Mouse (Mus musculus) adipocyte (in vitro differentiated cells): ENCODE measurements around the gene Lpcat2.
"Not testable (repeated sequence)": the region's sequence is repeated elsewhere in the genome, so short reads cannot be mapped to it uniquely, and the experiment has no call there.

Experiments
- DNase-seq: peaks from one replicate; pipeline ENCODE4 v3.0.0-alpha.2; 2016; ENCODE audit warnings: low spot score

Lpcat2 gene

DNA sequence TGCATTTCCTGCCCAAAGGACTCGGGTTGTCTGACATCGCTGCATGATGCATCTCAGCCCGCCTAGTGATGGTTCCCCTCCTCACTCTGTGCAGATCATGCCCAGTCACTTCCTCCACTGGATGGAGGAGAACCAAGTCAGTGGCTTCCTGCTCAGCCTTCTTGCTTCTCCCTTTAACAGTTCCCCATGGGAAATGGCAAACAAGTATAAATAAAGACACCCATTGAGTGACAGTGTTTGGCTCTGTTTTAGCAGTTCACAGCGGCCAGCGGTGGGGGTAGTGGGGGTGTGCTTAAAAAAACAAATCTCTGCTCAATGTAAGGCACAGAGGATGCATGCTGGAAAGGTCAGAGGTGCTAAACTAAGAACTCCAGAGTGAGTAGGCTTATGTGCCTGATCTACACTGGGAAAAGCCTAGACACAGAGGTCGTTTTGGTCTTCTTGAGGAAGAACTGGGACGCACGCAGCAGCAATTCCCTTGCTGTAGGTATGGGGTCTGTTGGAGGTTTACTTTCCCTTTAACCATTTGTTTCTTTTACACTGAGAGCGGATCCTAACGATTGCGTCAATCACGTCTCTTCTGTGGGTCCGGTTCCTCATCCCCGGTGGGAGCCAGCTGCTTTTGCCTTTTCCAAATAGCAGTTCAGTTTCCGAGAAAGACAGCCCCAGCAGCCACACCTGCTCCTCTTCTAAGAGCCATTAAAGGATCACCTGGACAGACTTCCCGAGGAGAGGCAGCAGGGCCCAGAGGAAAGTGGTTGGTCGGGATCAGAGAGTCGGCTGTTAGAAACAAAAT, 1.8 kb upstream of the Lpcat2 start:
- no peak for DNase-seq

DNA sequence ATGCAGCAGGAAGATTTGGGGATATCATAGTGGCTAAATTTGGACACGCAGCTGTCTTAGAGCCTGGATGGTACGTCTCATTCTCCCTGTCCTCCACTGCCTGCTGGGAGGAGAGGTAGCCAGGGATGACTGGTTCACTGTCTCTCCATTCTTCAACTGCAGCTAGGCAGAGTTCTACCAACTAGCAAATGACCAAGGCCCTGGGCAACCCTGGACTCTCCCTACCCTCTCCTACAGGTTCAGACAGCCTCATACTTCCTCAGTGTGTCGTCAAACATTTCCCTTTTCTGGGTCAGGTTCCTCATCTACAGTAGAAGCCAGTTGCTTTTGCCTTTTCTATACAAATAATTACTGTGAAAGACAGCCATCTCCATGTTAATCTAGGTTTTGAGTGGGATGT, 466 bp upstream of the Lpcat2 start:
- no peak for DNase-seq

DNA sequence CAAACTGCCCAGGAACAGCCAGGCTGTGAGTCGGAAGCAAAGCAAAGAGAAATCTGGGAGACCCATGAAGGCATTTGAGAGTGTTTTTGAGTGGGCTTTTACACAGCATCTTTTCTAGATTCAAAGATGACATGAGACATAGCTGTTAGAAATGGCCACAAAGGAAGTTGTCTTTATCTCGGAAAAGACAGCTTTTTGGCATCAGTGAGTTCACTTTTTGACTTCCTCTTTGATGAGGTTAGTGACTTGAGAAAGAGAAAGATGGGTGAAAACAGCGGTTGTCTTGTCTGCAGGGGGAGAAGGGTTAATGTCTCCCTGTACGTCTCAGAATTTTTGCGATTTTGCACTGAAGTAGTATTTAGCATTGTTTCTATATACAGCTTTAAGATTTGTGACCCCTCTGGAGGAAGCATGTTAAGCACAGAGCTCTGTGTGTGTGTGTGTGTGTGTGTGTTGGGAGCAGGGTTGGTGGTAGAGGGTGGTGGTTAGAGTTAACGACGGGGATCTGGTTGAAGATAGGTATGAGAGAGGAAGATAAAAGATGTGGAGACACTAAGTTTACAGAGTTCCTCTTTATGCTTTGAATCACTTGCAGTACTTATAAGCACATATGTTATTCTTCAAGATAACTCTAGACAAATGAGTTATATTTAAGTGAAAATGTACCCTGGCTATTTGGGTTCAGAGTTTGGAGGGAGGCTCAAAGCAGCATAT, 1.3 kb downstream of the Lpcat2 start:
- DNase-seq, result no peak

DNA sequence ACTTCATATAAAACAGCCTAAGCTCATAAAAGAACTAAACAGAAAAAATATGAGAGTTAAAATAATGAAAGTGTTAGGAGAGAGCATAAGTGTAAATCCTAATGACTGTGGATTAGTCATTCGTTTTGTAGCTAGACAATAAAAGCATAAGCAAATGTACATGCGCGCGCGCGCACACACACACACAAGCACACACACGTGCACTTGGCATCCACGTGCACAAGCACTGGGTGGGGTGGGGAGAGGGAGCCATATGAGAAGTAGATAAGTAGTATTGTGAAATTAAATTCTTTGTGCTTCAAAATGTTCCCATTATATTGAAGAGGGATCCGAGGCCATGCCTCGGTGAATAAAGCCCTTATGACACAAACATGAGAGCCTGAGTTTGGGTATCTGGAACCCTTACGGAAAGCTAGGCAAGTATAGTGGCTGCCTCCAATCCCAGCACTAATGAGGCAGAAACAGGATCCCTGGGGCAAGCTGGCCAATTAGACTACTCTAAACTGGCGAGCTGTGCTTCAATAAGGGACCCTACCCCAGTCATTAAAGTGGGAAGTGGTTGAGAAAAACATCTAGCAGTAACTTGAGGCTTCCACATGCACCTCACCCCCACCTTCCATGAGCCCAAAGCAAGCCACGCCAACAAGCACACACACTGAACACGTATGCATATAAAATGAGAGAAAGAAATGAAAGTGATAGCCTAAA, 3.5 kb downstream of the Lpcat2 start:
- no peak for DNase-seq

DNA sequence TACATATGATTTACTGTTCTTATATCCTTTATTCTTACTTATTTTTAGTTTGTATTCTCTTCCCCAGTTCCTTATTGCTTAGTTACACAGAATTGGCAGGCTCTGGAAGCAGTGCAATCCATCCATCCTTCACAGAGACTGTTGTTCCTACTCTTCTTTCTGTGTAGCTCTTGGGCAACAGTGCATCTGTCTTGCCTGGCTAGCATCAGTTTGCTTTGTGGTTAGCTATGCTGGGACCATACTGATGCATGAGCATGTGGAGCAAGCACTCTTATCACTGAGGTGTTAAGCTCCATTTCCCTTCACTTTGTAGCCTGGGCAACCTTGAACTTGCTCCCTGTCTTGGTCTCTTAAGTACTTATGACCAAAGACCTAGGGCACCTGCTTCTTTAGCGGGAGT, 6.8 kb downstream of the Lpcat2 start:
- peak; percentile 48 for DNase-seq

DNA sequence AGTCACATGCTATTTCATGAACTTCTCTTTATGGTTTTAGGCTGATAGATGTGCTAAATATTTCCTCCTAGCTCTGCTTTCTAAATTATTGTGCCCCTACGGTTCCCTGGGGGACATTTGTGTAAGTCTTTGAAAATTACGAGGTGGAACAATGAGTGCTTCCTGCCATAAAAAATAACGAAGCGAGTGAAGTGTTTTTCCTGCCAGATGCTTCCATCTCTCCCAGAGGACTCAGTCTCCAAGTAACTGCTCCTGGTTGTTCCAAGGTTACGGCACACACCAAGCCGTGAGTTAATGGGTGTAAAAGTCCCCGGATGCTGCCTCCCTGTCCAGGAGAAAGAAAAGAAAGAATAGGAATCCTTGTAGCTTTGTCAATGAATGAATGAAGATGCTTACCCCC, 15.1 kb downstream of the Lpcat2 start:
- DNase-seq, result no peak

DNA sequence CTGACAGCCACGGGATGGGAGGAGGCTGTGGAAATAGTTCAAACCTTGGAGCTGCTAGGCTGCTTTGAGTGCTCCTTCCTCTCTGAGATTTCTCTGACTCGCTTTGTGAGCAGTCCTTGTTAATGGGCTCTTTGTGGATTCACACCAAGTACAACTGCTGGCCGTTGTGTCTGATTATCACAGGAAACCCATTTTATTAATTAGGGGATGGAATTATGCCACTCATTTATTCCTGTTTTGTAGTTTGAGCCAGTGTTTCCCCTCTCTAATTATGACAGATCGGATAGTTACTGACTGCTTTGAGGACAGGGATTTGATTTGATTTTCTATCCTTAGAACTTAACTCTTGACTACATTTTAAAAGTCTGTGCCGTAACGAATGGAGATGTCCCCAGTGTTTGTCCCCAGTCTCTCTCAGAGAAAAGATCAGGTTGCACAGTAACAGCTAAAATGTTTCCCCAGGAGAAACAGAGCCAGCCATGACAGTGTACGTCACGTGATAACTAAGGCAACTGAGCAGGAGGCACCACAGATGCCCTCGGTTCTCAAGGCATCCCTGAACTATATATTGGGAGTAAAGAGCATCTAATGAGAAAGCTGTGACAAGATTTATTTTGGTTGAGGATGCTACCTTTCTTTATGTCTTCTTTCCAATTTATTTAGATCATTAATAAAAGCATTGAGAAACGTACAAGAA, 17.1 kb downstream of the Lpcat2 start:
- no peak for DNase-seq

DNA sequence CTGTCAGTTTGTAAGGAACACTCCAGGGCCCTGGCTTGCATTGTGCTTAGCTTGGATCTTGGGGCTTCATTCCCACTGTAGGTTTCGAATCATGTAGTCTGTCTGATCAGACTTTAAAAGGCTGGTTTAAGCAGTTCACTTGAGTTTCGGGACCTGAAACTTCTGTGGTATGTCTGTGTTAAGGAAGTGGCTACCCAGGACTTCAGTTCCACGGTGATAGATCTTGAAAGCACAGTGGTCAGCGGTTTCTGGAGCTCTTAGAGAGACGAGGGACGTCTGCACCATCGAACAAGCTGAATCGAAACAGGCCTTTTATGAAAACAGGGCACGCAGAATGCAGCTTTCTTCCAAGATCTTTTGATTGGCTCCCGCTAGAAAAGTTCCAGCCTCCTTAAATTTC, 20.7 kb downstream of the Lpcat2 start:
- no peak for DNase-seq

DNA sequence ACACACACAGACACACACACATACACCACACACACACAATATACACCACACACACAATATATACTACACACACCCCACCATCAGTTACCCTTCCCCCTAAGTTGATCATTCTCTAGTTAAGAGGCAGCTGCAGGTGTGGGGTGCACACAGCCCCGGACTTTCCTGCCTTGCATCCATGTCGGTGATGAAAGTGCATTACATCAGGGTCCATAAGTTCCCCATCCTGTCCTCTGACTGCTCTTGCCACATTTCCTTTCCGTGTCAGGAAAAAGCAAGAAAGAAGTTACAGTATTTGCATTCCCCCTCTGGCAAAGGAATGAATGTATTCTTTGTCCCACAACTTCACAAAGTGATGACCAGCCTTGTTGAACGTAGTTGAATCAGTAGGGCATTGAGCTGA, 26.1 kb downstream of the Lpcat2 start:
- DNase-seq, result no peak

DNA sequence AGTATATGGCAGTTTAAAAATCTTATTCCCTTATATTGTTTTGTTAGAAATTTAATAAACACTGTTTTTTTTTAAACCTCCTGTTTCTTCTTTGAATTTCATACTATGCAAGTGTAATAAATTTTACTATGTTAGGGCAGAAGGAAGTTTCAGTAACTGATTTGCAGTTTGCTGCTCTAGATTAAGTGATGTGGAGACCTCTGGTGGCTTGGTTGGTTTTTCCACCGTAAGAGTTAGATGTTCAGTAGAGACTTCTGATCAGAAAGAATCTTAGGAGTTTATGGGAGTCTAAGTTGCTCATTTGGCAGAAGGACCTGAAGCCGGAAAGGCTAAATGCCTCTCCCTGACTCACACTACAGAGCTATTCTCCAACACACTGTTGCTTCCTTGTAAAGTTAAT, 28.6 kb downstream of the Lpcat2 start:
- peak; percentile 49 for DNase-seq

DNA sequence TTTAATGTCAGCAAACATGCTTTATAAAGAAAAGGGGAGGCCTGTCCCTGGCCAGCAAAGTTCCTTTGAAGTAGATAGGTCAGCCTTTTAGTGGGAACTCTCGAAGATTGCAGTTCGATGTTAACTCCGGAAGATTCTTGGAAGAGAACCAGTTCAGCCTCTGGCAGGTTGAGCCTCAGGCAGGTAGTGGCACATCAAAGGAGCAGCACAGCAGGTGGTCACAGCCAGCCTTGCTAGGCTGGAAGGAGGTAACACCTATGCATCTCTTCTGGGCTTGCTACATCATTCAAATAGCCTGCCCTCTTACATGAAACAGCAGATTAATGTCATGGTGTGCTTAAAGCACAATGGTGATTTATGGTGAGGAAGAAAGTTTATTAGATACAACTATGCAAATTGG, 37.1 kb downstream of the Lpcat2 start:
- DNase-seq, result not testable (repeated sequence)

DNA sequence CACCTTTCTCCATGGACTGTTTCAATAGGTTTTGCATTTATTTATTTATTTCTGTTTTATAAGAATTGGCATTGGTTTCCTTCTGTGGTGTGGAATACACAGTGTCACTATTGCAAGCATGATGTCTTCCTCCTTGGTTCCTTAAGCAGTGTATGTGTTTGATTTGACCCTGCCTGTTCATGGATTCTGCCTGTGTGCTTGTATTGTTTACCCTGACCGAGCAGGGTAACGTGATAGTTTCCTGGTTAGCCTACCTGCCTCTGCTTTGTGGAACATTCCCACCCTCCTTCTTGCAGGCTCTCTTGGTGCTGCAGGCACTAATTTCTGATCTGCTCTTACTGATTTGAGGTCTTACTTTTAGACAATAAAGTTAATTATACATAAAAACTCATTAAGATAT, 38.7 kb downstream of the Lpcat2 start:
- DNase-seq, result no peak

DNA sequence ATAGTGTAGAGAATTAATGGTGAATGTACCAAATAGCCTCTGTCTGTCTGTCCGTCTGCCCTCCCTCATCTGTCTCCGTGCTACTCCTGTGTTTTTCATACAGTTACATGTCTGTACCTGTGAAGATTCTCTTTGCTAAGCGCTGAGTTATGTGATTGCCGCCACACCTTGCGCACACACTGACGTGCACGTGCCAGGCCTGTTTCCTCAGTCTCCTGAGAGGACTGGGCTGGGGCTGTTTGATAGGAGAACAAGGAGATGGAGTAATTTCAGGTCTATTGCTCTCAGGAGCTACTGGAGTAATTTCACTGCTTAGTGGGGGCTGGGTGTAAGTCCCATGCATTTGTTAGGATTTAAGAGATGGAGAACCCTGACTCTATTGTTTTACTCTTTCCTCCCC, 39.9 kb downstream of the Lpcat2 start:
- no peak for DNase-seq

DNA sequence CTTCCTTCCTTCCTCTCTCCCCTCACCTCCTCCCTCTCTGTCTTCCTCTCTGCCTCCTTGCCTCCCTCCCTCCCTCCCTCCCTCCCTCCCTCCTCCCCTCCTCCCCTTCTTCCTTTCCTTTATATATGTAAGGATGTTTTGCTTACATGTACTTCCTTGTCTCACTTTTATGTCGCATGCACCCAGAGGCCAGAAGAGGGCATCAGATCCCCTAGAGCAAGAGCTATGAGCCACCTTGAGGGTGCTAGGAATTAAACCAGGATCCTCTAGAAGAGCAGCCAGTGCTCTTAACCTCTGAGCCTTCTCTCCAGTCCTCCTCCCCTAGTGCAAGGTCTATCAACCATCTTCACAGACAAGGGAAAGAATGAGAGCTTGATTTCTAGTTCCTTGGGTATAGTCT, 40.9 kb downstream of the Lpcat2 start:
- peak; percentile 8 for DNase-seq

DNA sequence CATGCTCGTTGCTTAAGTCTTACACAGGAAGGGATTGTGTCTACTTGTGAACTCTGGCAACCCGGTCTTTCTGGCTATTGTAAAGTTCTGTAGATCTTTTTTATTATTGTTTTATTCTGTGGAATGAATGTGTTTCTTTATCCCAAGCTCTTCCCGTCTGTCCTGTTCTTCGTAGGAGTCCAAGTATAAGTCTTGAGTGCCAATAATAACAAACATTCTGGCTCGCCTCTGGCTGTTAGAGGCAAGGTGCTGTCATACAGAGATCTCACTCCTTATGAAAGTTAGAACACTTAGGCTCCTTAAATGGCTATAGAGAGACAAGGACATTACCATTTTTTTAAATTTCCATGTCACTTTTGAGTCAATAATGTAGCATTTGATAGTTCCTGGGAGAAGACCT, 41.5 kb downstream of the Lpcat2 start:
- DNase-seq, result peak; percentile 71

DNA sequence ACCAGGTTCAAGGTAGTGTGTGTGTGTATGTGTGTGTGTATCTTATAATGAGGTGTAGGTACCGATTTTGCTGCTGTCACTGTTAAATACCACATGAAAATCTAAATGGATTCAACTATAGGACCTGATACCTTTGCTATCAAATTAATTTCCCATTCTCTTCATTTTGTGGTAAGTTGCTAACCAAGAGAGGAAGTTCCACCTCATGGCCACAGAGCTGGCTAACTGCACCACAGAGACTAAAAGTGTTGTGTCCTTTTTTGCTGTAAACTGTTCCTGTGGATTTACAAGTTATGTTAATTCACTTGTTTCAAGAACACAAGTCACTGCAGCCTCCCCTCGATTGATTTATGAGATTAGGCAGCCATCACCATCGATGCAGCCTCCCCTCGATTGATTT, 42.7 kb downstream of the Lpcat2 start:
- no peak for DNase-seq

DNA sequence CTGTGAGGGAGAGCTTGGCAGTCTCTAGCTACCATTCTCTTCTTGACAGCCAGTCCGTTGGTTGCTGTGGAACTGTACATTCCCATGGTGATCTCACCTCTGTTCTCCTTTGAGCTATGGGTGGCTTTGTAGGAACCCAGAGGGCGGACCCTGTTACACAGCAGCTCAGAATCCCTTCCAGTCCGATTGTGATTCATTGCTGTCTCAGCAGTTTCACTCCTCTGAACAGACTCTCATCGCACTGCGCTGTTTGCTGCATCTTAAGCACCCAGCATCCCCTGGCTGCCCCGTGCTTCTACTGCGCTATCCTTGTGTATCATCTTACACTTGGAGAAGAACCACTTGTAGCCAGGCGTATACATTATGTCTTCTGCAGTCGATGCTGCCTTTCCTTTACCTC, 44.5 kb downstream of the Lpcat2 start:
- DNase-seq, result no peak

DNA sequence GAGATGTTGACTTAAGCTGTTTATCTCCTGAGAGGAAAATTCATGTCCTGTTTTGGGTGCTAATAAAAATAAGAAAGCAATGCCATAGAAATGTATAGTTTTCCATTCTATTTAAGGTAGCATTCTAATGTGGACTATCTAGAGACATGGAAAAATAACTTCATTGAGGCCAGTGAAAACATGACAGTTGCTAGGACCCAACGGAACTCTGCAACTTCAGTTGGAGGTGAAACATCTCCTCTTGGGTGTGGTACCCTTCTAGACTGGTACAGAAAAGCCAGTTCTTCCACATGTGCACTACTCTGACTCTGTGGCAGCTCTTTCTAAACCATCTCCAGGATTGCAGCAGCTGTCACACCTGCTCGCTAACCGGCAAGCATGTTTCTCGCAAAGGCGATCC, 46.0 kb downstream of the Lpcat2 start, which contains the start of gene Capns2:
Gene Capns2, plus strand, starts transcription at position 301 of the 400 bp plus-strand sequence.
- DNase-seq, result no peak

DNA sequence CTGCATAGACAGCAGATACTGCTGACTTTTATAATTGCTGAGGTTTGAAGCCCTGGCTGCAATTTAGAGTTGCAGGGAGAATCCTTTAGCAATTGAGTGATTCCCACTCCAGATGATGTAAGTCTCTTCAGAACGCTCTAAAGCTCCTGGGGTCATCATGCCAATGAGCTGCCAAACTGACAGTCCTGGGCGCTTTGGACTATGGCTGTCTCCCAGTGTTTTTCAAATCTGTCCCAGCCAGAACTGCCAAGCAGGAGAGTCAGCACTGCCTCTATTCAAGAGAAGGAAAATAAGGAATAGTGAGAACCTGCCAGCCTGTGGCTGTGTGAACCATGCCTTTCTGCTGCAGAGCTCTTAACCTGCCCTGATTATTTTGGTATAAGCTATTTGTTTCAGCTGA, 47.8 kb downstream of the Lpcat2 start:
- no peak for DNase-seq

DNA sequence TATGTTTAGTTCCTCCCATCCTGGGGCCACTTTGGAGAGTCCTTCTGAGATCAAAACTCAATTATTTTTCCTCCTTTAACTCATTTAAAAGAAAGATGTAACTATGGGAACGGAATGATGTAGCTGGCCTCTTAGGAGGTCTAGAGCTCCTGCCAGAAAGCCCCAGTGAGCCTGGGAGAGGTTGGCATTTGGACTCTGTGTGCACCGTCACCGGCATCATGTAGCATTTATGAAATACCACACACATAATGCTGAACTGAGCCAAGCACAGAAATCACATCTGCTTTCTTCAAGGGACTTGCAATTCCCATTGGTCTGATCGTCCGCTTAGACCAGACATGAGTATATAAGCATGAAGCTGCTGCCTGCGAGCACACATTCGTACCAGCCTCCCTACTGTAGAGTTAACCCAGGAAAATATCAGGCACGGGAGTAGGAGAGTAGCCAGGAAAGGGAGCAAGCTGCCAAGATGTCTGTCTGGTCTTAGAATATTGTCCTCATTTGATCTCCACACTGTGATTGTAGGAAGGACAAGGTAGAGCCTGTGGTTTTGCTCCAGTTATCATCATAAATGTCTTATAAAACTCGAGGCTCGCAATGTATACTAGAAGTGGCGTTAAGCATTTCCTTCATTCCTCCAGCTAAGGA, 48.5 kb downstream of the Lpcat2 start:
- DNase-seq, result no peak

DNA sequence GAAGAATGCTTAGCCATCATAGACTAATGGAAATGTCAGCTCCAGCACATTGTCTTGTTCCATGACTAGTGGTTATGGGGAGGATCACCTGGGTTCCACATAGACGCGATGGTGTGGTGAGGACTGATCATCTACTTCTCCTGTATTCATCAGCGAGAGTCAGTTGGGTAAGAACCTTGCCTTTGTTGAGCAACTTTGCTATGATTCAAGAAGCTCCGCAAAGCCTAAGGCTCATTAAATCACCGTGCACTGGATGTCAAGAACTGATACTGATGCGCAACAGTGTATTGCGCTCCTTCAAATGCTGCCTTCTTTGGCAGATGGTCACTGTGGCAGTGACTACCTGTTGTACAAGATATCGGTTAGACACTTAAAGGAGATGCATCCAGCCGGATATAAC, 51.4 kb downstream of the Lpcat2 start:
- no peak for DNase-seq

DNA sequence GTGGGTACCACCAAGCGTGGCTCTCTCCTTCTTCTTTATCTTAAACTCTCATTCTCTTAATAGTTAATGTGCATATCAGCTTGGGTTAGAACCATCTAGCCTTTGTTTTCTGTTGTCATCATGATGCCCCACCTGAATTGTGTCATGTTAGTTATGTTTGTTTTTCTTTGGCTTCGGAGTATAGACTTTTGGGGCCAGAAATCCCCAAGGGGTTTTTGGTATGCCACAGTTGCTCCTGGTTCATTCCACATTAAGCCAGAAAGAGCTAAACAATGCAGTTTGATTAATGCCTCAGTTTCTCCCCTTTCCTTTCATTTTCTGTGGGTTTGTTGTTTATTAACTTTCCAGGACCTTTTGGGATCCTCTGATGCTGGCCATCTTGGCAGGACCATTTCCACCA, 53.3 kb downstream of the Lpcat2 start:
- no peak for DNase-seq
